Mouse (Mus musculus) cerebellum, adult (tissue): Measurements from ENCODE around the gene Rpgrip1.
"Not testable (repeated sequence)": the region's sequence is repeated elsewhere in the genome, so short reads cannot be mapped to it uniquely, and the experiment has no call there.

Source experiments
- ATAC-seq: cut with Nextera tagmentation; 2 replicates; pipeline ENCODE4 v1.9.2; 2017; ENCODE audit warnings: mild to moderate bottlenecking, moderate library complexity, mixed read lengths; ENCODE audit not compliant: insufficient number of reproducible peaks, low FRiP score, low TSS enrichment

Gene Rpgrip1

GRCm38 (mm10) chr14:52110346-52110745, at the start of gene Rpgrip1:
Gene Rpgrip1, plus strand, starts transcription at chr14:52110704.
- ATAC-seq, result no peak

GRCm38 (mm10) chr14:52060800-52061199, 49.7 kb upstream of the Rpgrip1 start:
- ATAC-seq, result peak; percentile 81

- ATAC-seq, result no peak
Measured at GRCm38 (mm10) chr14:52061798-52062197, 48.7 kb upstream of the Rpgrip1 start.

GRCm38 (mm10) chr14:52066135-52066534, 44.4 kb upstream of the Rpgrip1 start:
- no peak for ATAC-seq

- ATAC-seq, result no peak
Measured at GRCm38 (mm10) chr14:52071599-52072137, 38.8 kb upstream of the Rpgrip1 start.

- no peak for ATAC-seq
Measured at GRCm38 (mm10) chr14:52083083-52083482, 27.4 kb upstream of the Rpgrip1 start.

GRCm38 (mm10) chr14:52094533-52094932, 16.0 kb upstream of the Rpgrip1 start:
- no peak for ATAC-seq

- ATAC-seq, result not testable (repeated sequence)
Measured at GRCm38 (mm10) chr14:52097191-52097590, 13.3 kb upstream of the Rpgrip1 start.

- ATAC-seq, result not testable (repeated sequence)
Measured at GRCm38 (mm10) chr14:52098387-52098786, 12.1 kb upstream of the Rpgrip1 start.

GRCm38 (mm10) chr14:52099563-52099962, 10.9 kb upstream of the Rpgrip1 start:
- no peak for ATAC-seq

- no peak for ATAC-seq
Measured at GRCm38 (mm10) chr14:52100170-52100960, 10.1 kb upstream of the Rpgrip1 start.

GRCm38 (mm10) chr14:52101285-52102157, 9.0 kb upstream of the Rpgrip1 start:
- ATAC-seq, result no peak

- peak; percentile 27 for ATAC-seq
Measured at GRCm38 (mm10) chr14:52103474-52103855, 7.0 kb upstream of the Rpgrip1 start.

GRCm38 (mm10) chr14:52103856-52104676, 6.4 kb upstream of the Rpgrip1 start, which contains the start of gene Hnrnpc:
Gene Hnrnpc, minus strand, starts transcription at chr14:52104028.
- ATAC-seq, result peak; percentile 99

- no peak for ATAC-seq
Measured at GRCm38 (mm10) chr14:52104677-52105285, 5.7 kb upstream of the Rpgrip1 start.

- ATAC-seq, result no peak
Measured at GRCm38 (mm10) chr14:52105308-52105707, 5.2 kb upstream of the Rpgrip1 start.

GRCm38 (mm10) chr14:52106741-52107140, 3.8 kb upstream of the Rpgrip1 start:
- no peak for ATAC-seq

- ATAC-seq, result no peak
Measured at GRCm38 (mm10) chr14:52108025-52108424, 2.5 kb upstream of the Rpgrip1 start.

GRCm38 (mm10) chr14:52114101-52114500, 3.6 kb downstream of the Rpgrip1 start:
- ATAC-seq, result no peak

- no peak for ATAC-seq
Measured at GRCm38 (mm10) chr14:52117241-52117640, 6.7 kb downstream of the Rpgrip1 start.
